Mouse (Mus musculus): Measurements from ENCODE around the gene Tbx15.

- TF ChIP-seq CTCF (IDR thresholded peaks at IDR 0.05; ENCODE audit: low read depth): no peak
- TF ChIP-seq EP300 (IDR thresholded peaks at IDR 0.05; ENCODE audit: low read depth): no peak
These were observed 12.4 kb upstream of the Tbx15 start for GRCm38 (mm10) chr3:99227807-99228206.

Data from liver, postnatal 0 days (tissue).